15 mouse cellular contexts compared by ENCODE assay signal in genomic region chr4:95900815-95901214, GRCm38 (mm10).
DNase-seq lines count a peak whose midpoint lies in the region; ATAC-seq and TF ChIP-seq lines count a peak whose summit lies in the region.
"Had no signal": no experiment of that assay in that cellular context is flagged by ENCODE, and none has a peak within 500 bp of the region (broad histone marks: within the 10 kb centered on the region; RNA-seq: fewer than 3 reads in every experiment).

No protein-coding gene starts in this region.

- no peak overlapping the region for H3K4me3 ChIP-seq in stomach, embryonic 14.5 days (ENCODE audit: low read depth, low read length)
- H3K4me3 ChIP-seq in stomach, postnatal 0 days (ENCODE audit: low read depth, low read length) = no peak overlapping the region
- H3K4me3 ChIP-seq in limb, embryonic 10.5 days = no peak overlapping the region
- no peak overlapping the region for H3K4me3 ChIP-seq in midbrain, embryonic 15.5 days
- H3K4me3 ChIP-seq: hindbrain, embryonic 15.5 days had no signal

- 20% methylated on average over 1 of the region's 1 CpGs for WGBS in stomach, embryonic 14.5 days
- WGBS in stomach, postnatal 0 days = 9% methylated on average over 1 of the region's 1 CpGs
- 22% methylated on average over 1 of the region's 1 CpGs for WGBS in limb, embryonic 10.5 days
- 49% methylated on average over 1 of the region's 1 CpGs for WGBS in midbrain, embryonic 15.5 days

- peak overlapping the region; percentile 82 for H3K27ac ChIP-seq in stomach, embryonic 14.5 days (ENCODE audit: low read length)
- H3K27ac ChIP-seq in stomach, postnatal 0 days (replicated peaks) = no peak overlapping the region
- peak overlapping the region; percentile 87 for H3K27ac ChIP-seq in limb, embryonic 10.5 days
- no peak overlapping the region for H3K27ac ChIP-seq in midbrain, embryonic 15.5 days
- H3K27ac ChIP-seq: hindbrain, embryonic 15.5 days; kidney, postnatal 0 days had no signal

- TF ChIP-seq EP300 in stomach, postnatal 0 days (optimal IDR thresholded peaks at IDR 0.05) = no peak

- H3K27me3 ChIP-seq in stomach, embryonic 14.5 days (ENCODE audit: control insufficient read depth, insufficient read depth, low read length) = no peaks in the 10 kb centered on the region
- H3K27me3 ChIP-seq in stomach, postnatal 0 days (ENCODE audit: control insufficient read depth, insufficient read depth, low read length) = no peaks in the 10 kb centered on the region
- no peaks in the 10 kb centered on the region for H3K27me3 ChIP-seq in limb, embryonic 10.5 days (ENCODE audit: low read depth, poor library complexity, severe bottlenecking)
- H3K27me3 ChIP-seq in midbrain, embryonic 15.5 days (replicated peaks) = no peaks in the 10 kb centered on the region
- H3K27me3 ChIP-seq: hindbrain, embryonic 15.5 days had no signal

- DNase-seq in heart, adult 11 months = peak; percentile 30
- DNase-seq in heart, adult 8-10 months (ENCODE audit: low spot score) = no peak
- DNase-seq in stomach, postnatal 0 days (ENCODE audit: low spot score) = no peak
- peak; percentile 39 for DNase-seq in limb, embryonic 10.5 days (ENCODE audit: low spot score)
- no peak for DNase-seq in spleen, postnatal 10 days (ENCODE audit: low spot score in 2 of 2)
- no peak for DNase-seq in cerebellum, adult 9-10 months
- DNase-seq: cerebellum, postnatal 25 days; heart, postnatal 10 days; retina, postnatal 1 day; thymus, postnatal 36 days had no signal

- no peak overlapping the region for H3K9ac ChIP-seq in stomach, embryonic 14.5 days (replicated peaks; ENCODE audit: low read depth, low read length)
- no peak overlapping the region for H3K9ac ChIP-seq in stomach, postnatal 0 days (ENCODE audit: low read length)
- H3K9ac ChIP-seq in midbrain, embryonic 15.5 days = no peak overlapping the region
- H3K9ac ChIP-seq: hindbrain, embryonic 15.5 days had no signal

- no peak for TF ChIP-seq CTCF in stomach, postnatal 0 days (IDR thresholded peaks at IDR 0.05; ENCODE audit: low read depth)

- H3K9me3 ChIP-seq in stomach, embryonic 14.5 days (ENCODE audit: control insufficient read depth, low read depth, low read length) = no peaks in the 10 kb centered on the region
- H3K9me3 ChIP-seq in stomach, postnatal 0 days (ENCODE audit: control insufficient read depth, low read length) = no peaks in the 10 kb centered on the region
- no peaks in the 10 kb centered on the region for H3K9me3 ChIP-seq in limb, embryonic 10.5 days (replicated peaks)
- no peaks in the 10 kb centered on the region for H3K9me3 ChIP-seq in midbrain, embryonic 15.5 days
- H3K9me3 ChIP-seq: hindbrain, embryonic 15.5 days had no signal

- peaks cover 24% of the 10 kb centered on the region for H3K4me1 ChIP-seq in stomach, embryonic 14.5 days (ENCODE audit: control insufficient read depth, insufficient read depth, low read length)
- 0 out of 2 replicates have a peak, but pooled peaks cover 8% of the 10 kb centered on the region for H3K4me1 ChIP-seq in stomach, postnatal 0 days (replicated peaks; ENCODE audit: control insufficient read depth, insufficient read depth)
- H3K4me1 ChIP-seq in limb, embryonic 10.5 days = peaks cover 60% of the 10 kb centered on the region
- no peaks in the 10 kb centered on the region; the same call in 1 of the 2 replicates for H3K4me1 ChIP-seq in midbrain, embryonic 15.5 days

- peak; percentile 53; the same call in 1 of the 2 replicates for ATAC-seq in stomach, embryonic 14.5 days (ENCODE audit: insufficient number of reproducible peaks, insufficient read depth, low FRiP score, low read depth)
- no peak for ATAC-seq in stomach, postnatal 0 days (ENCODE audit: low FRiP score, low TSS enrichment)
- ATAC-seq in midbrain, embryonic 15.5 days (replicated peaks) = no peak

- H3K36me3 ChIP-seq in stomach, embryonic 14.5 days (ENCODE audit: control insufficient read depth, insufficient read depth, low read length) = no peaks in the 10 kb centered on the region
- H3K36me3 ChIP-seq in stomach, postnatal 0 days (ENCODE audit: control insufficient read depth, insufficient read depth, low read length) = no peaks in the 10 kb centered on the region
- no peaks in the 10 kb centered on the region for H3K36me3 ChIP-seq in limb, embryonic 10.5 days
- no peaks in the 10 kb centered on the region for H3K36me3 ChIP-seq in midbrain, embryonic 15.5 days (replicated peaks)
- H3K36me3 ChIP-seq: hindbrain, embryonic 15.5 days had no signal

- H3K4me2 ChIP-seq in stomach, embryonic 14.5 days (replicated peaks; ENCODE audit: low read depth, low read length) = no peak overlapping the region
- H3K4me2 ChIP-seq in stomach, postnatal 0 days (replicated peaks; ENCODE audit: low read depth) = no peak overlapping the region
- H3K4me2 ChIP-seq in midbrain, embryonic 15.5 days = no peak overlapping the region
- H3K4me2 ChIP-seq: hindbrain, embryonic 15.5 days; liver, embryonic 11.5 days had no signal

Comparison
In these comparisons a context has a peak if more than half of its experiments do, and no peak if none do; other contexts are left out.
1. DNase-seq: peak in heart, adult 11 months (single experiment) and limb, embryonic 10.5 days (single experiment); none in heart, adult 8-10 months (single experiment), stomach, postnatal 0 days (single experiment), spleen, postnatal 10 days (0 of 2) and cerebellum, adult 9-10 months (single experiment).
2. H3K27ac ChIP-seq: peak in stomach, embryonic 14.5 days (single experiment) and limb, embryonic 10.5 days (single experiment); none in stomach, postnatal 0 days (single experiment) and midbrain, embryonic 15.5 days (single experiment).